Mouse (Mus musculus) central nervous system, embryonic 18 days (tissue): ENCODE measurements around the gene Olfr147. TPM values are rescaled to one million over a fixed set of nuclear protein-coding genes. Genes with fewer than 3 reads are reported as not detected.

Experiments
- polyA plus RNA-seq: library from polyadenylated mRNA; depleted of rRNA; stranded (reverse); fragments of >200 nt; gene quantifications from 2 replicates; pipeline ENCODE4 v1.2.3, GENCODE M21; 2012; rRNA removed

Olfr147 gene
- not detected in 2 replicates for polyA plus RNA-seq

GRCm38 (mm10) chr9:38401398-38401797 lies at the start of gene Olfr147:
Gene Olfr147 (plus strand): TSS chr9:38401698.

GRCm38 (mm10) chr9:38366596-38366995 lies 34.9 kb upstream of the Olfr147 start, which contains the start of gene Olfr250:
Gene Olfr250 (plus strand): TSS chr9:38366896.

GRCm38 (mm10) chr9:38376786-38377185 lies 24.7 kb upstream of the Olfr147 start, which contains the start of gene Olfr251:
Gene Olfr251 (plus strand): TSS chr9:38377086.

GRCm38 (mm10) chr9:38429155-38429554 lies 27.7 kb downstream of the Olfr147 start, which contains the start of gene Olfr901:
Gene Olfr901 (plus strand): TSS chr9:38429455.

GRCm38 (mm10) chr9:38447352-38447751 lies 45.9 kb downstream of the Olfr147 start, which contains the start of gene Olfr902:
Gene Olfr902 (plus strand): TSS chr9:38447652.

Other genes with a start within 250 kb of the Olfr147 start
- not detected in 2 replicates for gene Olfr891, start 220.9 kb upstream of the Olfr147 start, polyA plus RNA-seq
- gene Olfr893, start 193.3 kb upstream of the Olfr147 start, polyA plus RNA-seq: not detected in 2 replicates
- gene Olfr894, start 183.6 kb upstream of the Olfr147 start, polyA plus RNA-seq: not detected in 2 replicates
- not detected in 2 replicates for gene Olfr143, start 148.9 kb upstream of the Olfr147 start, polyA plus RNA-seq
- not detected in 2 replicates for gene Olfr895, start 133.8 kb upstream of the Olfr147 start, polyA plus RNA-seq
- gene Olfr896-ps1, start 110.6 kb upstream of the Olfr147 start, polyA plus RNA-seq: not detected in 2 replicates
- gene Olfr25, start 72.6 kb upstream of the Olfr147 start, polyA plus RNA-seq: not detected in 2 replicates
- not detected in 2 replicates for gene Olfr898, start 53.3 kb upstream of the Olfr147 start, polyA plus RNA-seq
- not detected in 2 replicates for gene Olfr250, start 34.8 kb upstream of the Olfr147 start, polyA plus RNA-seq
- gene Olfr251, start 24.6 kb upstream of the Olfr147 start, polyA plus RNA-seq: not detected in 2 replicates
- gene Olfr901, start 27.8 kb downstream of the Olfr147 start, polyA plus RNA-seq: not detected in 2 replicates
- not detected in 2 replicates for gene Olfr902, start 46.0 kb downstream of the Olfr147 start, polyA plus RNA-seq
- gene Olfr904, start 61.4 kb downstream of the Olfr147 start, polyA plus RNA-seq: not detected in 2 replicates
- gene Olfr905, start 69.4 kb downstream of the Olfr147 start, polyA plus RNA-seq: not detected in 2 replicates
- gene Olfr906, start 85.4 kb downstream of the Olfr147 start, polyA plus RNA-seq: not detected in 2 replicates
- not detected in 2 replicates for gene Olfr907, start 94.1 kb downstream of the Olfr147 start, polyA plus RNA-seq
- gene Olfr911-ps1, start 119.9 kb downstream of the Olfr147 start, polyA plus RNA-seq: not detected in 2 replicates
- not detected in 2 replicates for gene Olfr910, start 136.2 kb downstream of the Olfr147 start, polyA plus RNA-seq
- gene Olfr912, start 178.5 kb downstream of the Olfr147 start, polyA plus RNA-seq: not detected in 2 replicates
- gene Olfr913, start 191.1 kb downstream of the Olfr147 start, polyA plus RNA-seq: not detected in 2 replicates
- gene Olfr914, start 203.4 kb downstream of the Olfr147 start, polyA plus RNA-seq: not detected in 2 replicates